Mouse (Mus musculus) T-cell, adult 2 months (primary cell): ENCODE data around the gene Tmem56.

Experiments
- DNase-seq: peaks from one replicate; pipeline ENCODE4 v3.0.0; 2022; ENCODE audit warnings: low spot score

Tmem56 gene

GRCm38 (mm10) chr3:121240362-121241040, 42.4 kb downstream of the Tmem56 start:
- no peak for DNase-seq

GRCm38 (mm10) chr3:121239096-121239495, 43.8 kb downstream of the Tmem56 start:
- DNase-seq: no peak

GRCm38 (mm10) chr3:121224763-121225162, 58.1 kb downstream of the Tmem56 start:
- no peak for DNase-seq

- DNase-seq: no peak
Measured at GRCm38 (mm10) chr3:121224185-121224584, 58.7 kb downstream of the Tmem56 start.

- DNase-seq: no peak
Measured at GRCm38 (mm10) chr3:121221987-121222386, 60.9 kb downstream of the Tmem56 start.

- no peak for DNase-seq
Measured at GRCm38 (mm10) chr3:121217011-121217410, 65.9 kb downstream of the Tmem56 start.

- DNase-seq: no peak
Measured at GRCm38 (mm10) chr3:121213501-121213900, 69.4 kb downstream of the Tmem56 start.

GRCm38 (mm10) chr3:121212156-121212555, 70.7 kb downstream of the Tmem56 start:
- no peak for DNase-seq

- no peak for DNase-seq
Measured at GRCm38 (mm10) chr3:121208994-121209393, 73.9 kb downstream of the Tmem56 start.

- no peak for DNase-seq
Measured at GRCm38 (mm10) chr3:121206202-121206882, 76.6 kb downstream of the Tmem56 start.

GRCm38 (mm10) chr3:121202638-121203037, 80.3 kb downstream of the Tmem56 start:
- no peak for DNase-seq

GRCm38 (mm10) chr3:121201012-121201747, 81.7 kb downstream of the Tmem56 start:
- no peak for DNase-seq

GRCm38 (mm10) chr3:121189199-121189598, 93.7 kb downstream of the Tmem56 start:
- DNase-seq: no peak

- no peak for DNase-seq
Measured at GRCm38 (mm10) chr3:121187510-121187909, 95.4 kb downstream of the Tmem56 start.

- no peak for DNase-seq
Measured at GRCm38 (mm10) chr3:121186925-121187324, 96.0 kb downstream of the Tmem56 start.

- DNase-seq: no peak
Measured at GRCm38 (mm10) chr3:121185197-121185596, 97.7 kb downstream of the Tmem56 start.

GRCm38 (mm10) chr3:121176011-121176410, 106.9 kb downstream of the Tmem56 start:
- DNase-seq: no peak

GRCm38 (mm10) chr3:121174248-121174945, 108.5 kb downstream of the Tmem56 start:
- no peak for DNase-seq

- DNase-seq: no peak
Measured at GRCm38 (mm10) chr3:121172718-121173117, 110.2 kb downstream of the Tmem56 start.

- no peak for DNase-seq
Measured at GRCm38 (mm10) chr3:121171872-121172265, 111.0 kb downstream of the Tmem56 start.

- DNase-seq: peak; percentile 92
Measured at GRCm38 (mm10) chr3:121171243-121171871, 111.5 kb downstream of the Tmem56 start, which contains the start of gene Rwdd3. Gene Rwdd3, minus strand, starts transcription at chr3:121171695.

- DNase-seq: no peak
Measured at GRCm38 (mm10) chr3:121170631-121171030, 112.3 kb downstream of the Tmem56 start.
